Mouse (Mus musculus) midbrain, embryonic 13.5 days (tissue): Measurements from ENCODE around the gene Gjb5. TPM values are rescaled to one million over a fixed set of nuclear protein-coding genes. Genes with fewer than 3 reads are reported as not detected.
A peak's percentile ranks its signal among the peaks of the same experiment; 100 is the strongest.

Source experiments
- ATAC-seq: fragments of 200-750 bp; cut with Nextera tagmentation; 2 replicates; pipeline ENCODE4 v1.8.0; 2017; ENCODE audit warnings: mild to moderate bottlenecking, moderate TSS enrichment, moderate library complexity
- H3K27ac ChIP-seq: fragments of 300-500 bp; sonication (generic); 2 replicates; pipeline ENCODE4 v1.5.1; 2015; ENCODE audit warnings: inconsistent platforms, mild to moderate bottlenecking, moderate library complexity
- H3K27me3 ChIP-seq: fragments of 300-500 bp; sonication (generic); 2 replicates; pipeline ENCODE4 v1.6.1; 2015; ENCODE audit warnings: mild to moderate bottlenecking, inconsistent platforms
- H3K36me3 ChIP-seq: fragments of 300-500 bp; sonication (generic); 2 replicates; pipeline ENCODE4 v1.6.1; 2015; ENCODE audit warnings: mild to moderate bottlenecking, inconsistent platforms
- H3K4me1 ChIP-seq: fragments of 300-500 bp; sonication (generic); replicated peaks from 2 replicates; pipeline ENCODE4 v1.6.1; 2015; ENCODE audit warnings: inconsistent platforms
- H3K4me2 ChIP-seq: fragments of 300-500 bp; sonication (generic); replicated peaks from 2 replicates; pipeline ENCODE4 v1.6.1; 2015; ENCODE audit warnings: moderate library complexity, mild to moderate bottlenecking, inconsistent platforms
- H3K4me3 ChIP-seq: fragments of 300-500 bp; sonication (generic); replicated peaks from 2 replicates; pipeline ENCODE4 v1.5.1; 2015; ENCODE audit warnings: mild to moderate bottlenecking, inconsistent platforms
- H3K9ac ChIP-seq: fragments of 300-500 bp; sonication (generic); replicated peaks from 2 replicates; pipeline ENCODE4 v1.6.1; 2015; ENCODE audit warnings: mild to moderate bottlenecking, inconsistent platforms
- H3K9me3 ChIP-seq: fragments of 300-500 bp; sonication (generic); 2 replicates; pipeline ENCODE4 v1.6.1; 2016; ENCODE audit warnings: mild to moderate bottlenecking, inconsistent platforms
- WGBS: fragments of 180-500 bp; shearing (Covaris S2); methylation state at CpG from one replicate; pipeline ENCODE4 v1.1.7; 2015; 5-methylcytosine and 5-hydroxymethylcytosine counted together
- polyA plus RNA-seq: library from polyadenylated mRNA; unstranded; fragments of >200 nt; fragmentation: Nextera tagmentation; extraction: Ambion mirVana; gene quantifications from 2 replicates; pipeline ENCODE4 v1.2.1, GENCODE M21; 2015

Gene Gjb5
- polyA plus RNA-seq, 1 experiment from 2014 or later: 0.09 TPM

- Histone ChIP-seq H3K9ac (0 out of 2 replicates have a peak overlapping the region, but pooled peaks have one; percentile 11), H3K9me3 (no peaks in the 10 kb centered on the region), H3K27ac (no peak overlapping the region), H3K4me3 (no peak overlapping the region), H3K4me2 (no peak overlapping the region), H3K4me1 (peaks cover 25% of the 10 kb centered on the region), H3K27me3 (no peaks in the 10 kb centered on the region), H3K36me3 (no peaks in the 10 kb centered on the region)
- 37% methylated on average over 13 of the region's 13 CpGs for WGBS
- ATAC-seq: peak; percentile 57; the same call in 1 of the 2 replicates
These were observed 10.5 kb upstream of the Gjb5 start for GRCm38 (mm10) chr4:127368379-127368973.

- H3K9me3 ChIP-seq: no peaks in the 10 kb centered on the region
- ATAC-seq: peak; percentile 51; the same call in 1 of the 2 replicates
- peak overlapping the region; percentile 35 for H3K27ac ChIP-seq
- H3K27me3 ChIP-seq: no peaks in the 10 kb centered on the region
- H3K4me2 ChIP-seq: no peak overlapping the region
- WGBS: 18% methylated on average over 4 of the region's 4 CpGs
- H3K4me3 ChIP-seq: no peak overlapping the region
- no peak overlapping the region; the same call in 1 of the 2 replicates for H3K9ac ChIP-seq
- peaks cover 25% of the 10 kb centered on the region for H3K4me1 ChIP-seq
- H3K36me3 ChIP-seq: no peaks in the 10 kb centered on the region
These were observed 7.9 kb upstream of the Gjb5 start for GRCm38 (mm10) chr4:127365834-127366233.

- no peaks in the 10 kb centered on the region for H3K9me3 ChIP-seq
- 22% methylated on average over 5 of the region's 5 CpGs for WGBS
- peak; percentile 41; the same call in 1 of the 2 replicates for ATAC-seq
- H3K4me1 ChIP-seq: peaks cover 25% of the 10 kb centered on the region
- no peaks in the 10 kb centered on the region for H3K36me3 ChIP-seq
- peak overlapping the region; percentile 35 for H3K27ac ChIP-seq
- no peak overlapping the region for H3K4me2 ChIP-seq
- H3K9ac ChIP-seq: no peak overlapping the region
- H3K27me3 ChIP-seq: no peaks in the 10 kb centered on the region
- H3K4me3 ChIP-seq: no peak overlapping the region
These were observed 7.5 kb upstream of the Gjb5 start for GRCm38 (mm10) chr4:127365433-127365832.

GRCm38 (mm10) chr4:127364431-127364830 lies 6.5 kb upstream of the Gjb5 start:
- Histone ChIP-seq H3K9me3 (no peaks in the 10 kb centered on the region), H3K36me3 (no peaks in the 10 kb centered on the region), H3K4me3 (no peak overlapping the region), H3K4me1 (peaks cover 25% of the 10 kb centered on the region), H3K27ac (no peak overlapping the region), H3K4me2 (no peak overlapping the region), H3K27me3 (no peaks in the 10 kb centered on the region), H3K9ac (no peak overlapping the region)
- WGBS: 70% methylated on average over 6 of the region's 6 CpGs
- no peak for ATAC-seq

- no peak for ATAC-seq
- Histone ChIP-seq H3K9ac (no peak overlapping the region), H3K4me1 (peaks cover 20% of the 10 kb centered on the region), H3K27ac (no peak overlapping the region), H3K9me3 (no peaks in the 10 kb centered on the region), H3K36me3 (no peaks in the 10 kb centered on the region), H3K27me3 (no peaks in the 10 kb centered on the region), H3K4me2 (no peak overlapping the region), H3K4me3 (no peak overlapping the region)
- 62% methylated on average over 4 of the region's 4 CpGs for WGBS
These were observed 5.3 kb upstream of the Gjb5 start for GRCm38 (mm10) chr4:127363331-127363730.

GRCm38 (mm10) chr4:127362520-127362919 lies 4.5 kb upstream of the Gjb5 start:
- H3K36me3 ChIP-seq: no peaks in the 10 kb centered on the region
- H3K9ac ChIP-seq: no peak overlapping the region
- no peak overlapping the region for H3K4me3 ChIP-seq
- WGBS: 81% methylated on average over 3 of the region's 3 CpGs
- ATAC-seq: no peak
- H3K9me3 ChIP-seq: no peaks in the 10 kb centered on the region
- H3K27me3 ChIP-seq: no peaks in the 10 kb centered on the region
- H3K4me2 ChIP-seq: no peak overlapping the region
- H3K27ac ChIP-seq: no peak overlapping the region
- H3K4me1 ChIP-seq: peaks cover 20% of the 10 kb centered on the region

GRCm38 (mm10) chr4:127354506-127355485 lies 3.2 kb downstream of the Gjb5 start:
- peaks cover 20% of the 10 kb centered on the region for H3K4me1 ChIP-seq
- no peak overlapping the region for H3K9ac ChIP-seq
- WGBS: 83% methylated on average over 15 of the region's 15 CpGs
- no peak overlapping the region for H3K4me2 ChIP-seq
- no peaks in the 10 kb centered on the region for H3K9me3 ChIP-seq
- 0 out of 2 replicates have a peak, but pooled peaks cover 4% of the 10 kb centered on the region for H3K27me3 ChIP-seq
- H3K36me3 ChIP-seq: no peaks in the 10 kb centered on the region
- no peak for ATAC-seq
- no peak overlapping the region for H3K4me3 ChIP-seq
- no peak overlapping the region for H3K27ac ChIP-seq

- Histone ChIP-seq H3K9me3 (no peaks in the 10 kb centered on the region), H3K27ac (no peak within 1 kb of the TSS), H3K9ac (no peak within 1 kb of the TSS), H3K4me1 (peaks cover 20% of the 10 kb centered on the region), H3K4me3 (no peak within 1 kb of the TSS), H3K4me2 (no peak within 1 kb of the TSS), H3K36me3 (no peaks in the 10 kb centered on the region), H3K27me3 (0 out of 2 replicates have a peak, but pooled peaks cover 4% of the 10 kb centered on the region)
- no peak for ATAC-seq
- 39% methylated on average over 8 of the region's 8 CpGs for WGBS
These were observed 4.0 kb downstream of the Gjb5 start, which contains the start of gene Gjb4 for GRCm38 (mm10) chr4:127353951-127354438. Gene Gjb4 (minus strand): TSS chr4:127354081.

GRCm38 (mm10) chr4:127352594-127352993 lies 5.4 kb downstream of the Gjb5 start:
- WGBS: 19% methylated on average over 1 of the region's 1 CpGs
- H3K36me3 ChIP-seq: no peaks in the 10 kb centered on the region
- no peak overlapping the region for H3K4me2 ChIP-seq
- ATAC-seq: no peak
- H3K4me1 ChIP-seq: peaks cover 16% of the 10 kb centered on the region
- H3K27ac ChIP-seq: no peak overlapping the region
- no peak overlapping the region for H3K9ac ChIP-seq
- H3K4me3 ChIP-seq: no peak overlapping the region
- H3K27me3 ChIP-seq: 0 out of 2 replicates have a peak, but pooled peaks cover 4% of the 10 kb centered on the region
- no peaks in the 10 kb centered on the region for H3K9me3 ChIP-seq

- Histone ChIP-seq H3K27me3 (no peaks in the 10 kb centered on the region), H3K9ac (no peak overlapping the region), H3K27ac (no peak overlapping the region), H3K36me3 (no peaks in the 10 kb centered on the region), H3K4me1 (peaks cover 16% of the 10 kb centered on the region), H3K9me3 (no peaks in the 10 kb centered on the region), H3K4me3 (no peak overlapping the region), H3K4me2 (no peak overlapping the region)
- 69% methylated on average over 4 of the region's 4 CpGs for WGBS
- no peak for ATAC-seq
These were observed 8.3 kb downstream of the Gjb5 start for GRCm38 (mm10) chr4:127349560-127350300.

- Histone ChIP-seq H3K9ac (no peak overlapping the region), H3K4me3 (no peak overlapping the region), H3K27me3 (no peaks in the 10 kb centered on the region), H3K27ac (no peak overlapping the region), H3K4me2 (no peak overlapping the region), H3K4me1 (no peaks in the 10 kb centered on the region), H3K36me3 (no peaks in the 10 kb centered on the region), H3K9me3 (no peaks in the 10 kb centered on the region)
- ATAC-seq: no peak
- WGBS: 91% methylated on average over 5 of the region's 5 CpGs
These were observed 13.0 kb downstream of the Gjb5 start for GRCm38 (mm10) chr4:127345000-127345399.
